10 mouse cellular contexts compared by ENCODE assay signal in genomic region chr2:128758724-128759340, GRCm38 (mm10). TPM values are rescaled to one million over a fixed set of nuclear protein-coding genes. Genes with fewer than 3 reads are reported as not detected.
A peak's percentile ranks its signal among the peaks of the same experiment; 100 is the strongest.
DNase-seq lines count a peak whose midpoint lies in the region; ATAC-seq lines count a peak whose summit lies in the region.
"Had no signal": no experiment of that assay in that cellular context is flagged by ENCODE, and none has a peak within 500 bp of the region (broad histone marks: within the 10 kb centered on the region; RNA-seq: fewer than 3 reads in every experiment).

No protein-coding gene starts in this region.

- H3K4me3 ChIP-seq in forebrain, embryonic 14.5 days (ENCODE audit: low read depth, low read length) = no peak overlapping the region
- H3K4me3 ChIP-seq in forebrain, embryonic 15.5 days = no peak overlapping the region
- H3K4me3 ChIP-seq in midbrain, embryonic 12.5 days = no peak overlapping the region
- no peak overlapping the region for H3K4me3 ChIP-seq in midbrain, embryonic 10.5 days
- no peak overlapping the region for H3K4me3 ChIP-seq in neural tube, embryonic 15.5 days (replicated peaks)
- H3K4me3 ChIP-seq: embryonic facial prominence, embryonic 12.5 days; lung, embryonic 15.5 days had no signal

- peak; percentile 60 for DNase-seq in forebrain, embryonic 14.5 days (ENCODE audit: low spot score)
- no peak for DNase-seq in midbrain, embryonic 10.5 days (ENCODE audit: low spot score)
- peak; percentile 60 to 63 for DNase-seq in heart, postnatal 10 days
- DNase-seq in urinary bladder, adult 2 months (ENCODE audit: low spot score) = no peak
- DNase-seq in urinary bladder, postnatal 4 days (ENCODE audit: low spot score in 2 of 2) = no peak

- no peaks in the 10 kb centered on the region for H3K36me3 ChIP-seq in forebrain, embryonic 14.5 days (ENCODE audit: control insufficient read depth, insufficient read depth, low read length)
- no peaks in the 10 kb centered on the region for H3K36me3 ChIP-seq in forebrain, embryonic 15.5 days
- no peaks in the 10 kb centered on the region for H3K36me3 ChIP-seq in midbrain, embryonic 12.5 days
- H3K36me3 ChIP-seq in midbrain, embryonic 10.5 days = 0 out of 2 replicates have a peak, but pooled peaks cover 2% of the 10 kb centered on the region
- H3K36me3 ChIP-seq in neural tube, embryonic 15.5 days = no peaks in the 10 kb centered on the region
- H3K36me3 ChIP-seq: lung, embryonic 15.5 days had no signal

- ATAC-seq in forebrain, embryonic 14.5 days = 0 out of 2 replicates have a peak, but pooled peaks have one; percentile 32
- no peak for ATAC-seq in forebrain, embryonic 15.5 days (replicated peaks)
- ATAC-seq in midbrain, embryonic 12.5 days (ENCODE audit: low FRiP score, low read depth) = no peak
- peak; percentile 35; the same call in 1 of the 2 replicates for ATAC-seq in neural tube, embryonic 15.5 days (ENCODE audit: low FRiP score)

- intact Hi-C loops in heart, postnatal 10 days (cut with DNase I) = no loop called here

- peak overlapping the region; percentile 16; the same call in 1 of the 2 replicates for H3K4me2 ChIP-seq in forebrain, embryonic 14.5 days (ENCODE audit: low read length)
- no peak overlapping the region for H3K4me2 ChIP-seq in forebrain, embryonic 15.5 days (replicated peaks)
- 0 out of 2 replicates have a peak overlapping the region, but pooled peaks have one; percentile 15 for H3K4me2 ChIP-seq in midbrain, embryonic 12.5 days (replicated peaks)
- H3K4me2 ChIP-seq in neural tube, embryonic 15.5 days = peak overlapping the region; percentile 26
- H3K4me2 ChIP-seq: embryonic facial prominence, embryonic 12.5 days; lung, embryonic 15.5 days had no signal

- H3K9me3 ChIP-seq in forebrain, embryonic 14.5 days (replicated peaks; ENCODE audit: control insufficient read depth, low read length) = no peaks in the 10 kb centered on the region
- H3K9me3 ChIP-seq in forebrain, embryonic 15.5 days = no peaks in the 10 kb centered on the region
- no peaks in the 10 kb centered on the region for H3K9me3 ChIP-seq in midbrain, embryonic 12.5 days
- H3K9me3 ChIP-seq in midbrain, embryonic 10.5 days (replicated peaks) = no peaks in the 10 kb centered on the region
- no peaks in the 10 kb centered on the region for H3K9me3 ChIP-seq in neural tube, embryonic 15.5 days (replicated peaks)
- H3K9me3 ChIP-seq: embryonic facial prominence, embryonic 12.5 days; lung, embryonic 15.5 days had no signal

- H3K4me1 ChIP-seq in forebrain, embryonic 14.5 days (ENCODE audit: control insufficient read depth, insufficient read depth, low read length) = 0 out of 2 replicates have a peak, but pooled peaks cover 5% of the 10 kb centered on the region
- peaks cover 6% of the 10 kb centered on the region for H3K4me1 ChIP-seq in forebrain, embryonic 15.5 days
- H3K4me1 ChIP-seq in midbrain, embryonic 12.5 days = peaks cover 4% of the 10 kb centered on the region
- peaks cover 6% of the 10 kb centered on the region for H3K4me1 ChIP-seq in midbrain, embryonic 10.5 days
- peaks cover 9% of the 10 kb centered on the region; the same call in 1 of the 2 replicates for H3K4me1 ChIP-seq in neural tube, embryonic 15.5 days

- H3K27ac ChIP-seq in forebrain, embryonic 14.5 days (ENCODE audit: low read depth, low read length) = no peak overlapping the region
- no peak overlapping the region for H3K27ac ChIP-seq in forebrain, embryonic 15.5 days (replicated peaks)
- H3K27ac ChIP-seq in midbrain, embryonic 12.5 days (replicated peaks) = no peak overlapping the region
- no peak overlapping the region for H3K27ac ChIP-seq in midbrain, embryonic 10.5 days (replicated peaks)
- H3K27ac ChIP-seq in neural tube, embryonic 15.5 days (replicated peaks) = no peak overlapping the region
- H3K27ac ChIP-seq: embryonic facial prominence, embryonic 12.5 days; lung, embryonic 15.5 days had no signal

- WGBS in forebrain, embryonic 14.5 days = 41% methylated on average over 10 of the region's 10 CpGs
- 28% methylated on average over 10 of the region's 10 CpGs for WGBS in forebrain, embryonic 15.5 days
- WGBS in midbrain, embryonic 12.5 days = 47% methylated on average over 10 of the region's 10 CpGs
- 73% methylated on average over 10 of the region's 10 CpGs for WGBS in midbrain, embryonic 10.5 days
- WGBS in neural tube, embryonic 15.5 days = 34% methylated on average over 10 of the region's 10 CpGs

- H3K27me3 ChIP-seq in forebrain, embryonic 14.5 days (replicated peaks; ENCODE audit: control insufficient read depth, insufficient read depth, low read length) = no peaks in the 10 kb centered on the region
- no peaks in the 10 kb centered on the region for H3K27me3 ChIP-seq in forebrain, embryonic 15.5 days
- no peaks in the 10 kb centered on the region for H3K27me3 ChIP-seq in midbrain, embryonic 12.5 days
- H3K27me3 ChIP-seq in midbrain, embryonic 10.5 days (ENCODE audit: low read depth, poor library complexity, severe bottlenecking) = no peaks in the 10 kb centered on the region
- no peaks in the 10 kb centered on the region for H3K27me3 ChIP-seq in neural tube, embryonic 15.5 days (replicated peaks)
- H3K27me3 ChIP-seq: embryonic facial prominence, embryonic 12.5 days; lung, embryonic 15.5 days had no signal

- H3K9ac ChIP-seq in forebrain, embryonic 14.5 days (ENCODE audit: low read length) = no peak overlapping the region
- H3K9ac ChIP-seq in forebrain, embryonic 15.5 days (replicated peaks) = no peak overlapping the region
- no peak overlapping the region for H3K9ac ChIP-seq in midbrain, embryonic 12.5 days (replicated peaks)
- no peak overlapping the region for H3K9ac ChIP-seq in neural tube, embryonic 15.5 days (replicated peaks)
- H3K9ac ChIP-seq: embryonic facial prominence, embryonic 12.5 days; lung, embryonic 15.5 days had no signal

RNA-seq across cellular contexts. Expression of gene Tmem87b, which starts 59.1 kb away (rescaled TPM):
- polyA plus RNA-seq in forebrain, embryonic 14.5 days (2014; fragmentation: Nextera tagmentation; extraction: Ambion mirVana) = 28.0 and 36.8 TPM in 2 replicates
- polyA plus RNA-seq in forebrain, embryonic 15.5 days (2015; fragmentation: Nextera tagmentation; extraction: Ambion mirVana) = 41.1 and 43.4 TPM in 2 replicates
- polyA plus RNA-seq in midbrain, embryonic 12.5 days (2016; fragmentation: Nextera tagmentation; extraction: Ambion mirVana) = 33.2 and 34.3 TPM in 2 replicates
- polyA plus RNA-seq in midbrain, embryonic 10.5 days (2016; fragmentation: Nextera tagmentation; extraction: Ambion mirVana) = 21.7 and 26.8 TPM in 2 replicates
- total RNA-seq in heart, postnatal 10 days (2021) = 10 to 100 TPM; 24.0 to 25.5 TPM
- 37.4 and 37.6 TPM in 2 replicates for polyA plus RNA-seq in neural tube, embryonic 15.5 days (2015; fragmentation: Nextera tagmentation; extraction: Ambion mirVana)
- polyA plus RNA-seq in urinary bladder, adult 2 months (2012; rRNA removed) = 35.2 and 35.6 TPM in 2 replicates

Comparison
In these comparisons a context has a peak if more than half of its experiments do, and no peak if none do; other contexts are left out.
1. ATAC-seq: peak in forebrain, embryonic 14.5 days (single experiment) and neural tube, embryonic 15.5 days (single experiment); none in forebrain, embryonic 15.5 days (single experiment) and midbrain, embryonic 12.5 days (single experiment).
2. DNase-seq: peak in forebrain, embryonic 14.5 days (single experiment) and heart, postnatal 10 days (2 of 2); none in midbrain, embryonic 10.5 days (single experiment), urinary bladder, adult 2 months (single experiment) and urinary bladder, postnatal 4 days (0 of 2).